Mouse (Mus musculus) heart, embryonic 11.5 days (tissue): ENCODE data around the gene Fam120a. TPM values are rescaled to one million over a fixed set of nuclear protein-coding genes. Genes with fewer than 3 reads are reported as not detected.

Source experiments
- ATAC-seq: fragments of 200-750 bp; cut with Nextera tagmentation; replicated peaks from 2 replicates; pipeline ENCODE4 v1.8.0; 2017; ENCODE audit warnings: moderate library complexity; ENCODE audit not compliant: insufficient number of reproducible peaks, low FRiP score, low TSS enrichment
- H3K27ac ChIP-seq: fragments of 300-500 bp; sonication (generic); 2 replicates; pipeline ENCODE4 v1.5.1; 2014; ENCODE audit warnings: mild to moderate bottlenecking, low read depth, low read length
- H3K27me3 ChIP-seq: fragments of 300-500 bp; sonication (generic); 2 replicates; pipeline ENCODE4 v1.6.1; 2014; ENCODE audit warnings: mild to moderate bottlenecking, low read length, mixed read lengths; ENCODE audit not compliant: control insufficient read depth, insufficient read depth
- H3K36me3 ChIP-seq: fragments of 300-500 bp; sonication (generic); 2 replicates; pipeline ENCODE4 v1.6.1; 2014; ENCODE audit warnings: mild to moderate bottlenecking, low read length, moderate library complexity, mixed read lengths; ENCODE audit not compliant: control insufficient read depth, insufficient read depth
- H3K4me1 ChIP-seq: fragments of 300-500 bp; sonication (generic); 2 replicates; pipeline ENCODE4 v1.6.1; 2014; ENCODE audit warnings: low read length; ENCODE audit not compliant: control insufficient read depth, insufficient read depth
- H3K4me2 ChIP-seq: fragments of 300-500 bp; sonication (generic); 2 replicates; pipeline ENCODE4 v1.6.1; 2014; ENCODE audit warnings: mild to moderate bottlenecking, moderate library complexity
- H3K4me3 ChIP-seq: fragments of 300-500 bp; sonication (generic); 2 replicates; pipeline ENCODE4 v1.5.1; 2014; ENCODE audit warnings: low read depth, low read length
- H3K9ac ChIP-seq: fragments of 300-500 bp; sonication (generic); 2 replicates; pipeline ENCODE4 v1.6.1; 2014; ENCODE audit warnings: mild to moderate bottlenecking, low read depth, low read length, moderate library complexity
- H3K9me3 ChIP-seq: fragments of 300-500 bp; sonication (generic); replicated peaks from 2 replicates; pipeline ENCODE4 v1.6.1; 2016; ENCODE audit warnings: low read length; ENCODE audit not compliant: control insufficient read depth
- WGBS: fragments of 180-500 bp; shearing (Covaris S2); extraction: QIAGEN DNeasy Blood & Tissue Kit; methylation state at CpG from one replicate; pipeline ENCODE4 v1.1.7; 2014; ENCODE audit not compliant: insufficient replicate concordance; 5-methylcytosine and 5-hydroxymethylcytosine counted together
- polyA plus RNA-seq: library from polyadenylated mRNA; unstranded; fragments of >200 nt; fragmentation: Nextera tagmentation; extraction: Ambion mirVana; gene quantifications from 2 replicates; pipeline ENCODE4 v1.2.1, GENCODE M21; 2014

Fam120a gene
- polyA plus RNA-seq, 1 experiment from 2014 or later: 31.2 TPM

- peaks cover 10% of the 10 kb centered on the region; the same call in 1 of the 2 replicates for H3K4me1 ChIP-seq
- H3K27me3 ChIP-seq: no peaks in the 10 kb centered on the region
- no peak overlapping the region for H3K9ac ChIP-seq
- H3K9me3 ChIP-seq: no peaks in the 10 kb centered on the region
- no peak overlapping the region for H3K4me2 ChIP-seq
- no peak for ATAC-seq
- peaks cover 19% of the 10 kb centered on the region for H3K36me3 ChIP-seq
- no peak overlapping the region for H3K27ac ChIP-seq
- no peak overlapping the region for H3K4me3 ChIP-seq
Measured at GRCm38 (mm10) chr13:48931687-48932086, 36.1 kb downstream of the Fam120a start.

GRCm38 (mm10) chr13:48931232-48931631 is 36.6 kb downstream of the Fam120a start:
- Histone ChIP-seq H3K9me3 (no peaks in the 10 kb centered on the region), H3K4me2 (no peak overlapping the region), H3K27me3 (no peaks in the 10 kb centered on the region), H3K4me3 (no peak overlapping the region), H3K9ac (no peak overlapping the region), H3K27ac (no peak overlapping the region), H3K4me1 (peaks cover 10% of the 10 kb centered on the region; the same call in 1 of the 2 replicates), H3K36me3 (peaks cover 19% of the 10 kb centered on the region)
- WGBS: 88% methylated on average over 5 of the region's 5 CpGs
- no peak for ATAC-seq

DNA sequence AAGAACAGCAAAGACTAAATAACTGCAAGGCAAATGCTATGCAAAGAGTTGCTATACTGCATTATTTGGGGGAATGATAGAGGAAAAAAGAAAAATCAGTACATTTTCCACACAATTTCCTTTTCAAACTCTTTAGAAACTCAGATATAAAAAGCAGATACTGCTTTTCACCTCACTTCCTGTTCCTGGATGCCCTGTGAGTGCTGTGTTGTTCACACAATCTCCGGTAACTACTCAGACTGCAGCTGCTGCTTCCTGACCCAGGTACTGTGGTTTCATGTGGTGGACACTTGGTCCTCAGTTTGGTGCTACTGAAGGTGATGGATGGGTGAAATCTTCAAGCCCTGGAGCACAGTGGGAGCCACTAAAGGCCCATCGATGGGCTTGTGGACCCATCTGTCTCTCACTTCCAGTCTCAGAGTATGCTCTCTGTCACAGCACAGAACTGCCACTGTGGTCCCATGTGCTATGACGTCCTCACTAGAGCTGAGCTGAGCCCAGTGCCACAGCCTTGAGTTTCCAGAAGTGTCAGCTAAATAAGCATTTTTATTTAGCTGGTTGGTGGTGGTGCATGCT is 38.2 kb downstream of the Fam120a start:
- ATAC-seq: no peak
- Histone ChIP-seq H3K27ac (no peak overlapping the region), H3K9me3 (no peaks in the 10 kb centered on the region), H3K9ac (no peak overlapping the region), H3K36me3 (peaks cover 19% of the 10 kb centered on the region), H3K4me2 (no peak overlapping the region), H3K4me3 (no peak overlapping the region), H3K4me1 (peaks cover 7% of the 10 kb centered on the region; the same call in 1 of the 2 replicates), H3K27me3 (no peaks in the 10 kb centered on the region)
- WGBS: 81% methylated on average over 3 of the region's 3 CpGs

- 87% methylated on average over 2 of the region's 2 CpGs for WGBS
- Histone ChIP-seq H3K9me3 (no peaks in the 10 kb centered on the region), H3K27me3 (no peaks in the 10 kb centered on the region), H3K27ac (no peak overlapping the region), H3K36me3 (peaks cover 8% of the 10 kb centered on the region; the same call in 1 of the 2 replicates), H3K9ac (no peak overlapping the region), H3K4me3 (no peak overlapping the region), H3K4me1 (0 out of 2 replicates have a peak, but pooled peaks cover 3% of the 10 kb centered on the region), H3K4me2 (no peak overlapping the region)
- ATAC-seq: no peak
Measured at GRCm38 (mm10) chr13:48927609-48928008, 40.2 kb downstream of the Fam120a start.

DNA sequence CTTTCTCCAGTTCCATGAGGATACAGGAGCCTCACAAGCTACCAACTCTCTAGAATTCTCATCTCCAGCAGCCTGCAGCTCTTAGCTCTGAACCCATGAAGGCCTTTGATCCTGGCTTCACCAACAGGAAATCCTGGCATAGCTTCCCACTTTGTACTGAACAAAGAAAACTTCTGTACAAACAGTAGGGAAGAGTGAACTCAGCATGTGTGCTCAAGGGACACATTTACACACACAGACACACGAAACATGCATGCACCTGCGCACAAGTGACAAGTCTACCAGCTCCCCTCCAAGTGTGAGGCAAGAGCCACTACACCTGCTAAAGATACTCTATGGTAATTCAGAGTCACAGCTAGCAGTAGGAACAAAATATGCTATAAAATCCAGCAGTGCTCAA is 45.1 kb downstream of the Fam120a start:
- H3K9me3 ChIP-seq: no peaks in the 10 kb centered on the region
- H3K4me3 ChIP-seq: no peak overlapping the region
- H3K27ac ChIP-seq: no peak overlapping the region
- no peak for ATAC-seq
- no peaks in the 10 kb centered on the region for H3K4me1 ChIP-seq
- H3K4me2 ChIP-seq: no peak overlapping the region
- H3K36me3 ChIP-seq: peaks cover 17% of the 10 kb centered on the region; the same call in 1 of the 2 replicates
- no peaks in the 10 kb centered on the region for H3K27me3 ChIP-seq
- WGBS: 92% methylated on average over 2 of the region's 2 CpGs
- no peak overlapping the region for H3K9ac ChIP-seq

- ATAC-seq: no peak
- no peak overlapping the region for H3K4me3 ChIP-seq
- no peaks in the 10 kb centered on the region for H3K9me3 ChIP-seq
- no peaks in the 10 kb centered on the region for H3K4me1 ChIP-seq
- no peak overlapping the region for H3K9ac ChIP-seq
- H3K4me2 ChIP-seq: no peak overlapping the region
- 78% methylated on average over 1 of the region's 1 CpGs for WGBS
- H3K36me3 ChIP-seq: peaks cover 25% of the 10 kb centered on the region; the same call in 1 of the 2 replicates
- no peak overlapping the region for H3K27ac ChIP-seq
- H3K27me3 ChIP-seq: no peaks in the 10 kb centered on the region
Measured at GRCm38 (mm10) chr13:48921256-48921655, 46.6 kb downstream of the Fam120a start.

DNA sequence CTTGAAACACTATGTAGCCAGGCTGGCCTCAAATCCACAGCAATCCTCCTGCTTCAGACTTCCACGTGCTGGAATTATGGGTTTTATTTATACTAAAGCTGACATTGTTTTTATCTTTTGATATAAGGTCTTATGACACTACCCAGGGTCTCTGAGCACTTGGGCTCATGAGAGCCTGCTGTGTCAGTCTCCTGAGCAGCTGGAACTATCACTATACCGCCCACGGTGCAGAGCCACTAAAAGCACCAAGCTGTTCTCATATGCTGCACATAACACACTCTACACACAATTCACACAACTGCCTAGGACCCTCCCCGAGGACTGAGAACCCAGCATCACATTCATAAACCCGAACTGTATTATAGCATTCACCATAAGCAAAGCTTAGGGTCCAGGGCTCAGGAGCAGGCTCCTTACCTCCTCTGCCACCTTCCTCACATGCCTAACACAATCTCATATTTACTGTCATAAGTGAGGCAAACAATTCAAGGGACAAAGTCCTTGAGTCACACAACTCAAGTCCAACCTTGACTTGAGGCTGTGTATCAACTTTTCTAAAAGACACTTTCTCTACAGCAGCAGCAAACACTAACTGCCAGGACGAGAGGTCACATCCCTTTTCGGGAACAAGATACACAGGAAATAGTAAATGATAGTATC is 47.9 kb downstream of the Fam120a start:
- Histone ChIP-seq H3K9me3 (no peaks in the 10 kb centered on the region), H3K36me3 (peaks cover 25% of the 10 kb centered on the region; the same call in 1 of the 2 replicates), H3K27me3 (no peaks in the 10 kb centered on the region), H3K4me2 (no peak overlapping the region), H3K9ac (no peak overlapping the region), H3K4me1 (no peaks in the 10 kb centered on the region), H3K4me3 (no peak overlapping the region), H3K27ac (no peak overlapping the region)
- no peak for ATAC-seq
- 81% methylated on average over 7 of the region's 7 CpGs for WGBS

GRCm38 (mm10) chr13:48917113-48917599 is 50.7 kb downstream of the Fam120a start:
- 93% methylated on average over 3 of the region's 3 CpGs for WGBS
- H3K27ac ChIP-seq: no peak overlapping the region

GRCm38 (mm10) chr13:48913680-48914079 is 54.1 kb downstream of the Fam120a start:
- peaks cover 15% of the 10 kb centered on the region for H3K36me3 ChIP-seq
- 88% methylated on average over 1 of the region's 1 CpGs for WGBS
- ATAC-seq: no peak

More at GRCm38 (mm10) chr13:48917113-48917599, 50.7 kb downstream of the Fam120a start:
- no peak overlapping the region for H3K4me2 ChIP-seq
- no peaks in the 10 kb centered on the region for H3K27me3 ChIP-seq
- no peaks in the 10 kb centered on the region for H3K9me3 ChIP-seq
- no peaks in the 10 kb centered on the region for H3K4me1 ChIP-seq
- H3K4me3 ChIP-seq: no peak overlapping the region
- ATAC-seq: no peak
- no peak overlapping the region for H3K9ac ChIP-seq
- peaks cover 28% of the 10 kb centered on the region for H3K36me3 ChIP-seq

More at GRCm38 (mm10) chr13:48913680-48914079, 54.1 kb downstream of the Fam120a start:
- Histone ChIP-seq H3K27me3 (no peaks in the 10 kb centered on the region), H3K9me3 (no peaks in the 10 kb centered on the region), H3K4me1 (no peaks in the 10 kb centered on the region), H3K4me2 (no peak overlapping the region), H3K4me3 (no peak overlapping the region), H3K9ac (no peak overlapping the region), H3K27ac (no peak overlapping the region)
